Mouse (Mus musculus) lung, adult 18-20 months (tissue): ENCODE measurements at regions not wholly inside any gene's neighbourhood (a gene's known extent, or its start where the extent isn't known, plus 50 kb on each side); places are given as distances from the start of the nearest gene placed in this dataset.
A peak's percentile ranks its signal among the peaks of the same experiment; 100 is the strongest.

Experiments used
- DNase-seq, 2 experiments: peaks; one replicate each; pipeline ENCODE4 v3.0.0; 2022; ENCODE audit warnings: mixed read lengths in 2 of 2

DNA sequence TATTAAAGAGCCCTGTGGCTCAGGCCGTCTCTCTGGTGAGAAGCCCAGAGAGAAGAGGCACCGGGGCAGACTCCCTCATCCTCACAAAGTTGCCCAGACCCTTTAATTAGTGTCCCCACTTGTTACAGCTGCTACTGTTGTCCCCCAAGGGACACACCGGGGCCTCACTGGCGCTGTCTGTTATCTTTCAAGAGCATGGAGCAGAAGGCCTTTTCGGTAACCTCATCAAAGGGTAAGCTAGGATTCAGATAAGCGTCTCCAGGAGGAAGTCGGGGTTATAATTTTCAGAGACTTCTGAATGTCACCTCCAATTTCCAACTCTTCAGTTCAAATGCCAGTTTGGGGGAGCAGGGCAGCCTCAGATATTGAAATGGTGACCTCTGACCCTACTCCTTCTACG, 135.3 kb downstream of the Gm4791 start:
- no peak for DNase-seq

DNA sequence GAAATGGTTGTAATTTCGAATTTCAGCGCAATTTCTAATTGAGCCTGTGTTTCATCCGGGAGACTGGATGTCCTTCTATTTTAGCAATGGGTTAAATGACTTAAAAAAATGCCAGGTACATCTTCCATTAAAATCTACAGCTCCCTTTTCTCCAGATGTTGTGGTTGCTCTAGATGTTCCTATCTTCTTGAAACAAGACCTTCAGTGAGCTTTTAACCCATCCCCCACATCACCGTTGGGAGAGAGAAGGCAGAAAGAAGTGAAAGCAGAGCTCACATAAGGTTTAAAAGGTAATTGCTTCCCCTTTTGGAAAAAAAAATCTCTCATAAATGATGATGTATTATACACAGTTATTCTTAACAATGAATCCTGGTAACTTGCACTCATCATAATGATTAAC, 135.9 kb downstream of the Gm4791 start:
- no peak for DNase-seq

DNA sequence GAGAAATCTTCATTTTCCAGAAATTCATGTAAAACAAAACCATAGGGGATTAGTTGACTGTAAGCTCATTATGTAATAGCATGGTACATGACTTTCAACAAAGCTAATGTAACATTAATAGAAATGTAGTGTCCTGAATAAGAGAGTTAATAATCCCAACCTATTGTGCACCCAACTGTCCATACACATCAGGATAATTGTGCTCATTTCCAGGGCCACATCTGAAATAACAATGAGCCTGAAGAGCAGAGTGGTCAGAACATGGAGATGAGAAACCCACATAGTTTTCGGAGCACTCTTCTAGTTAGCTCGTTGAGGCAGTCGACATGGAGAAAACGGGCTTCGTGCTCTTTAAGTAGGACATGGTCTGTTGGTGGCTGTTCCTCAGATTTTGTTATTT, 138.1 kb downstream of the Gm4791 start:
- no peak for DNase-seq

DNA sequence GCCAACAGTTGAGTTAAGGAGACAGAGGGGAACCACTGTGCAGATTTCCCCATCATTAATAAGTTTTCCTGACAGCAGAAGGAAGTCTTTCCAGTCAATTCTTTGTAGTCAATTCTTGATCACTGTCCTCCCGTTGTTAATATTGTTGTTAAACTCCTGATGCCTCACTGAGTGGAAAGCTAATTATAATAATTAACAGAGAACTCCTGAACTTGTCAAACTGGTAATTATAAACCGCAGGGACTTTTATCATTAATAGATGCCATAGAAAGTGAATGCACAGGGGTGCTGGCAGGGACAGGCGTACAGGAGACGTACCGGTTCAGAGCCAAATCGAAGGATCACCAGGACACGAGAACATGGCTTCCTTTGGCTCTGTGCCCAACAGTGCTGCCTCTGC, 154.9 kb downstream of the Gm4791 start:
- DNase-seq, result no peak

DNA sequence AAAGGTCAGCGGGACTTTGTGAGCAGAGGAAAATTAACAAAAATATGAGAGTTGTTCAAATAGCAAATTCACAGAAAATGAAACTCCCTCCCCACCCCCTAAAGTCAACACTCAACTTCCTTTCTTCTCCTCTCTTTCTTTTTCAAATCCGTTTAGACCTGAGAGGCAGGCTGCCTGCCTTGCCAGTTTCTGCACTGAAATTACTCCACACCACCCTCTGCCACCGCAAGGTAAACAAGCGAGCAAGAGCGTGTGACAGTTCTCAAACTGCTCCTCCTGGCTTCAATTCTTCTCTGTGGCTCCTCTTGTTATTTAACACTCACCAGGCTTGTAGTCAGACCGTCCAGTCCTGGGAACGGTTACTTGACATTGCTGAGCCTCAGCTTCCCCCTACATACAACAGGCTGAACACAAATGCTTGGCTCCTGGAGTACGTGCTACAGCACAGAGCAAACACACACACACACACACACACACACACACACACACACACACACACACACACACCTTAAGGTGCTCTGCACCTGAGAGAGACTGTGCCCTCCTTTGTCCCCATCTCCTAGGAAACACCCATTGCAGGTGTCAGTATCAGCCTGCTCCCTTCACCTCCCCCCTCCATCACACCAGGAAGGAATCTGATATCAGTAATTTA, 167.1 kb downstream of the Gm4791 start:
- DNase-seq, result peak; percentile 33 to 67

DNA sequence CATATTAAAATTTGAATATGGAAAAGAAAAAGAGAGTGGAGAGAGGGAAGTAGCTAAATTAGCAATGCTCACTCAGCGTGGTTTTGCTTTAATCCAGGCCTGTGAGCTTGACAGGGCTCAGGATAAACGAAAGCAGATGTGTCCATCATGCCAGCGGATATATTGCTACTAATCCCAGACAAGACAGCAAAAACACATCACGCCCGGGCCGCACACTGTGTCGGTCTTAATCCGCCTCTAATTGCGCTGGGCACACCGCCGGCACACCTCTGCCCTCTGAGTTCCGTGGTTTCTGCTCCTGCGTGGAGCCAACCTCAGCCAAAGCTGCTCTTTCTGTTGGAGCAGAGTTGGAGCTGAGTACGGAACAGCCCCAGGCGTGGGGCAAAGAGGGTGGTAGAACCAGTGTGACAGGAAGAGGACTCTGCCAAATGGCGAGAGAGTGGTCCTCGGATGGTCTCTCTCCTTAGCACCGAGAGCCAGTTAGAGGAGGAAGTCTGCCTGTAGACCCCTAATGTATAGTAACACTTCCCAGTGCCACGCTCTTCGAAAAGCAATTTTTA, 169.2 kb downstream of the Gm4791 start:
- peak; percentile 19 to 23 for DNase-seq

DNA sequence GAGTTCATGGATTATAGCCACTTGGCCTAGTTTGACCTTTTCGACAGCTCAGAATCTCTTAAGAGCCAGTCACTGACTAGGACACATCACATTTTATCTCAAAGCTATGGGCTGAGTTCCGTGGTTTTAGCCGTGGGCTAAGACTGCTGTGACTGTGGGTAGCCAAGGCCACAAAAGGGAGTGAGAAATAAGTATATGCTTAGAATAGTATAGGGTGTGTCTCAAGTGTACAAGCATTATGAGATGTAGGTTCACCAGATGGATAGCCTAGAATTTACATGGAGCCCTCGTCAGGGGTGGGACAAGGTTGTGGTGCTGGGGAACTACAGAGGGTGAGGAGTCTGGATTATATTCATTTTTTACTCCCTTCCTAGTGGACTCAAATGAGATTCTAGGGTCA, 177.5 kb downstream of the Gm4791 start:
- DNase-seq, result no peak

DNA sequence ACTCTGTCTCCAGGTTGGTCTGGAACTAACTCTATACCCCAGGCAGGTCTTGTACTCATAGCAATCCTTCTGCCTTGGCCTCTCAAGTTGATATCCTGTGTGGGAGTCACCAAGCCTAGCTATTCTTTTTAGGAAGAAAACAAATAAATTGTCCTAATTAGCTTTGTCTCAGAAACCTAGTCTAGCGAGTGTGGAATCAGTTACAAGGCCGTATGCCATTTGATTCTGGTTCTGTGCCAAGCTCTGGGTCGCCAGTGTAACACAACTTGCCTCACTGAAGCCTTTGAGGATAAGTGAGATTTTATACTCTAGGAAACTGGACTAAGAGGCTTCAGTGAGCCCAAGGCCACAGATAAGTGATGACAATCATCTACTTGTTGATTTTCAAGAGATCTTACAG, 219.6 kb downstream of the Gm4791 start:
- DNase-seq, result no peak

DNA sequence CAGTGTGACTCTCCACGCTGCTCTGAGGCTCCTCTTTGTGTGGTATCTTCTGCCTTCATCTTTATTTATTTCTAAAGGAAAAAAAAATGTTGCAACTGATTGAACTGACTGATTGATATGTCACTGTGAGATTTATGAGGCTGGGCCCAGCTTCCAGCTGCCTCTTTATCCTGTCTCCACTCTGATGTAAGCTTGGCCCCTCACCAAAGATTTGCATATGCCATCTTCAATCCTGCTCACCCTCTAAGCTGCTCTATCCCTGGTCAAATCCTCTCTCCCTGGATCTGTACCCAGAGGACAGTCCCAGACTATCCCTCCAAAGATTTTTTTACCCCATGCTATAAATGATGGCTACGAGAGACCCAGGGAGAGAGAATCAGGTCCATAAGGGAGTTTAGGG, 225.0 kb downstream of the Gm4791 start:
- peak in 1 of 2 experiments; percentile 7 for DNase-seq

DNA sequence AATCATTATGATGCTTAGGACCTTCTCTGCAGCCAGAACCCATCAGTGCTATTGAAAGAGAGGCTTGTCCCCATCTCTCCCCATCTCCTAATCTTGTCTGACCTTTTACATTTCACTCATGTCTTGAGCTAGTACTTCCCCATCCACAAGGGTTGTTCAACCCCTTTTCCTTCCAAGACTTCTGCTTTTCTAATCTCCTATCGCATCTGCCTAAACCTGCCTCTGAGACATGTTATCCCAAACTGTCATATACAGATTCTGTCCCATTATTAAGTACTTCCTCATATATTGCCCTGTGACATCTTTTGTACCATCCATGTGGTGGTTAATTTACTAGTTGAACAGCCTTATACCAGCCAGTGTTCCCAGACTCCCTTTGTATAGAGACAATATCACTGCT, 225.7 kb downstream of the Gm4791 start:
- no peak for DNase-seq

DNA sequence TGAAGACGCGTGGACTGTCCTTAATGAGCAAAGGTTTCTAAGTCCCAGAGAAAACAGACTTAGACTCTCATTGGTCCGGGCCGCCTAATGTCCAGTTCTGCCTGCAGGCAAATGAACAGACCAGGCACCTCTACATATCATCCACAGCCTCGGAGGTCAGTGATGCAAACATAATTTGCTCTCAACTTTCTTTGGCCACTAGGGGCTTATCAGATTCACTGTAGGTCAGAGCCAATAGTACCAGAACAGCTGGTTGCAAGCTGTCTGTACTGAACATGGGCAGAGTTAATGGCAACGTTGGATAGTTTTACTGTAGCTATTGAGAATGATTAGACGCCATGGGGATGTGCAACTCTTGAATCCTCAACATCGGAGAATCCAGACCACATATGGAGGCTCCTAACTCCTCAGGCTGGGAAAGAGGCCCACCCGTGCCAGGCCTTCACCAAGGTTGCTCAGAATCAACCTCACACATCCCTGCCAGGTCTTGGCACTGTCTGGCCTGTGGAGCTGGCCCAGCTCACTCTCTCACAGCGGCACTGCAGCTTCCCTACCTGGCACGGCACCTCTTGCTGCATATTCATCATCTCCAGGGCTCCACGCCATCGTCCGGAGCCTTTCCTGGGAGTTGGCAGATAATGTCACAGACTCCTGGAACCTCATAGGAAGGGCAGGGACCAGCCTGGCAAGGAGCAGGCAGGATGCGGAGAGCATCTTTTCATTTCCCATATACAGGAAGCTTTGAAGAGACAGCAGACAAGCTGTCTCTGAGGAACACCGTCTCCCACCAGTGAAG, 228.1 kb downstream of the Gm4791 start:
- DNase-seq, result peak; percentile 23 to 51

DNA sequence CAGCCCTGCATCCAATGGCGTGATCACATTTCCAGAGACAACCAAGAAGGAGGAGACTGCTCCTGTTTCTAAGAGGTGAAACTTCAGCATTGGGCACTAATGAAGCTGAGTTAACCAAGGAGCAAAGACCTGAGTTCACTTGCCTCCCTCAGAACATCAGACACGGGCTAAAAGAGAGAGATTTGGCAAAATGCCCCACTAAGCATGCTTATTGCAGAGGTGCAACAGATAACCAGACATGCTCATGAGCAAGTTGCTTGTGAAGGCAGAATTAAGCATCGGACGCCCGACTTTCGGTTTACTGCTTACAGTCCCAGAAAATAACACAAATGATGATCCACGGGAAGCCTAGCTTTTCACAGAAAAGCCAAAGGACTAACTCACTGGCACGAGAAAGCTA, 228.8 kb downstream of the Gm4791 start:
- no peak for DNase-seq

DNA sequence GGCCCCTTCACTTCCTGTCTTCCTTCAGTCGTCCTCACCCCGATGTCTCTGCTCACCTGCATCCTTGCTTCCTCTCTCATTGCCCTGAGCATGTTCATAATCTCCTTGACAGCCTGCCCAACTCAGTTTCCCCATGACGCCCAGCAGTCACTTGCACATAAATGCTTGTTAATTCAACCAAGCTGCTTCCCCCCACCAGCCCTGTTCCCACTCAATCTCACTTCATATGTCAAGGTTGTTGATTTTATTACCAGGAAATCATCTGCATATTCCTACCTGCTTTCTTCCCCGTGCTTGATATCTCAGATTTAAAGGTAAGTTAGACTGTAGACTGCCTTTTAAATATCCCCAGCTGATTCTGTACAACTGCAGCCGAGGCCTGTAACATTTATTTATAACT, 230.2 kb downstream of the Gm4791 start:
- DNase-seq, result no peak

DNA sequence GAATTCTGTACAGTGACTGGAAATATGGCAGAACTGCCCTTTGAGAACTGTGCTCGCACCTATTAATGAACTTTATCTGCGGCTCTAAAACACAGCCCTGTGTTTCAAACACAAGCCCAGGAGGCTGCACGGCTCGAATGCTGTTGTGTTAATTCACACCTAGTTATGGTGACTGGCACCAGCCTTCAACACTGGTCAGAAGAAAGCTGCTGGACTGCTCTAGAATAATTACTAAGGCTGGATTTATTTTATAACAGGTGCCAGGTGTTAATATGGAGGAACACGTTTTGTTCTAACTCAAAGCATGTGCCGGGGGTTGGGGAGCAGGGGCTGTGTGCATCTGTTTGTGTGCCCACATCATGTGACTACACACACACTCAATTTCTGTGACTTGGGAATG, 230.8 kb downstream of the Gm4791 start:
- no peak for DNase-seq

DNA sequence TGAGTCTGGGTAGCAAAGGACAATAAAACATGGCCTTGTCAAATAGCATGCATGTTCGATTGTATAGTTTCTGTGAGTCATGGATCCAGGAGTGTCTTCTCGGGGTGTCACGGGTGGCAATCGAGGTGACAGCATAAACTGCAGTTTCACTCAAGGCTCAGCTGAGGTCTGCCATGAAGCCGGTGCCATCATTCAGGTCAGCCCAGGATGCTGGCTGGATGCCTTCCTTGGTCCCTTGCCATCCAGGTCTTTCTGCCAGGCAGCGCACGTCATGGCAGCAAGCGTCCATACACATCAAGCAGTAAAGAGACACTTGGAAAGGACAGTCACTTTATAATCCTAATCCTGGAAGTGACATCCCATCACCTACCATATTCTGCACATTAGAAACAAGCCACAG, 242.4 kb downstream of the Gm4791 start:
- DNase-seq, result no peak

DNA sequence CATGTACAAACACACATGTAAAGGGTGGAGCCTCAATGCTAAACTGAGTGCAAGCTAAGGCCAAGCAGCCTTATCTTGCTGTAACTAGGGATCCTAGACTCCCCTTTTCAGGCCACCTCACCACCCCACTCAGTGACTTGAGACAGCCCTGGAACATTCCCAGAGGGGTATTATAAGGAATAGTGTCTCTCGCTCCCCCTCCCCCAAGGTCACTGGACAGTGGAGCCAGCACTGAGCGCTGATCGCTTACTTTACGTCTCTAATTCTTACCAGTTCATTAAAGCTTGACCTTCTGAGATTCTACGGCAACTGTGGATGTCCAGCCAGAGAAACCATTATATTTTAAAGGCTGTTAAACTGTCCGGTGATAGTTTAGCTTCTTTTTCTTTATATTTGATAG, 243.5 kb downstream of the Gm4791 start:
- no peak for DNase-seq

DNA sequence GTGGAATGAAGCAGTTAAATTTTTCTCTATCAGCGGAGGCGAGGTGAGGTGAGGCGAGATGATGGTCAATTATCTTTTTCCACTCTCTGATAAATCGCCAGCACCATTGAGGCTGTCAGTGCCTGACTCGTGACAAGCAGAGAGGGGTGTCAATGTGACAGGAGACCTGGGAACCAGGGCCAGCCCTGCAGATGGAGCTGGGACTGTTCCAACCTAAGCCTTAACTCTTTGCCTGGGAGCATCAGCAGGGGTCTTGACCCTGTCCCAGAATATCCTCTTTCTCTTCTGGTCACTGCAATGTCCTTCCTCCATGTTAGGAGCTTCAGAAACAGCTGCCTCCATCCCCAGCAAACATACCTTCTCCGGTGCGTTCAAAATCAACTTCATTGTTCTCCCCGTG, 244.0 kb downstream of the Gm4791 start:
- no peak for DNase-seq

DNA sequence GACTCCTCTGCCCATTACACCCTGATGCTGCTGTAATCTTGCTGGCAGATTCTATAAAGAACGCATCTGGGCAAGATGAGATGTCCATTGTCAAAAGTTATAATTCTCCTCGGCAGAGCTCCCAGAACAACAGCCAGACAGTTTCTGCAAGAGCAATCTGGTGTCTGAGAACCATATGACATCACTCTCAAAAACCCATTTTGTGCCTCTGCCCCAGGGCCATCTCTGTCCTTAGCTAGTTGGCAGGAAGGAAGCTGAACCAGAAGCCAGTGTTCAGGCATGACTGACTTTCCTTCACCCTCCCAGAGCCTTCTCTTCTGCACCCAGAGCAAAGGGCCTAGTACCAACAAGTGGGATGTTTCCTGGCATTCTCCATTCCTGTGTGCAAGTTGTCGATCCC, 250.5 kb downstream of the Gm4791 start:
- DNase-seq, result no peak

DNA sequence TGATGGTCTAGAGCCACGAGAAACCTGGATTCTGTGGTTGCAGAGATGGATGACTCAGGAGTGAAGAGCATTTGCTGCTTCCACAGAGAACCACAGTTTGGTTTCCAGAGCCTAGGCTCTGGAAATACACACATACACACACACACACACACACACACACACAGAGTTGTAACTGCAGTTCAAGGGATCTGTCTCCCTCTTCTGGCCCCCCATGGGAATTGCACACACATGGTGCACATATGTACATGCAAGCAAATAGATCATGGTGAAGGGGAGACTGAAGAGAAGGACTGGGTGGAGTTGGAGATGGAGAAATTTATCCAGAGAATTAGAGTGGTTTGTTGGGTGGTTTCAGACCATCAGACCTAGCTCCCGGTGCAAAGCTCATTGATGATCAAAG, 252.6 kb downstream of the Gm4791 start:
- no peak for DNase-seq

DNA sequence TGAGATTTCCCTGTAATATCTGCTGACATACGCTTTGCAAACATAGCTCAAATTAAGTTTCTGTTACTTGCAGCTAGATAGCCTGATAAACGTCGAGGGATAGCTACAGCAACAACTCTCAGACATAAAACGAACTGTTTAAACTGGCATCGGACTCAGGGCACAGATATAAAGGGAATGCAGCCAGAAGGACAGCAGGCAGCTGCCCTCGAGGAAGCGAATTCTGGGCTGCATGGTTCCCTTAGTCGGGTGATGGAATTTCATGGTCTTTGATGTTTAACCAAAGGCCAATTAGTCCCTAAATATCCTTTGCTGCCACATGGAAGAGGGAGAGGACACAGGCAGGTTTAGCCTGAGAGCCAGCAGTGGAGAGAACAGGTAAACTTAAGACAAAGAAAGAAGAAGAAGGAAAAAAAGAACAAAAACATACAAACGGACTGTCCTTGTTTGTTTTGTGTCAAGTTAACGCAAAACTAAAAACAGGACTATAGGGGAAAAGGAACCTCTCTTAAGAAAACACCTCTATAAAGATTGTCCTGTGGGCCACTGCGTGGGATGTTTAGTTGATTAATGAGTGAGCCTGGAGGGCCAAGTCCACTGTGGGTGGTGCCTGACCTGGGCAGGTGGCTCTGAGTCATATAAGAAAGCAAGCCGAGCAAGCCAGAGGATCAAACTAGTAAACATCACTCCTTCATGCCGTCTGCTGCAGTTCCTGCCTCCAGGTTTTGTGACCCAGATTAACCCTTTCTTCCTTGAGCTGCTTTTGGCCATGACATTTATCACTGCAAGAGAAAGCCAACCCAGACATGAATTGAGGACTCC, 255.5 kb downstream of the Gm4791 start:
- no peak for DNase-seq

DNA sequence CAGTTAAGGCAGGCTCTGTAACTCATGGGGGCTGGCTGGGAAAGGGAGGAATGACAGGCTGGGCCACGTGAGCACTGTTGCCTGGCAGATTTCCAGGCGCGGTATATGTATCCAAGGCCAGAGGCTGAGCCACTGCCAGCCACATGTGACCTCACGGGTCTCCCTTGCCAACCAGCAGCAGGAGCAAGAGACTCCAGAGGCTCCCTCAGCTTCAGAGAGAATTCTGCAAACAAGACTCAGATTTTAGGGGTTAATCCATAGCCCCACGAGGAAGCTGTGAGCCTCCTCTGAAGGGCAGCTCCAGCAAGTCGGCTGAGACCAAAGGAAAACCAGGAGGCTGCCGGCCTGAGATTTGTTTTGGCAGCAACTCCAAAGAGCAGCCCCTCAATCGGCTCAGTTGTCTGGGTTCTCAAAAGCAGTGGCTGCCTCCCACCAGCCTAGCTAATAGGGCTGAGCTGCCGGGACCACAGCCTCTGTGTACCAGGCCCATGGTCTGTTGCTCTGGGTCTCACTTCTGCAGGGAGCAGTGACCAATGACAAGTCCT, 264.0 kb upstream of the Cadm1 start:
- DNase-seq, result peak; percentile 45 to 56

DNA sequence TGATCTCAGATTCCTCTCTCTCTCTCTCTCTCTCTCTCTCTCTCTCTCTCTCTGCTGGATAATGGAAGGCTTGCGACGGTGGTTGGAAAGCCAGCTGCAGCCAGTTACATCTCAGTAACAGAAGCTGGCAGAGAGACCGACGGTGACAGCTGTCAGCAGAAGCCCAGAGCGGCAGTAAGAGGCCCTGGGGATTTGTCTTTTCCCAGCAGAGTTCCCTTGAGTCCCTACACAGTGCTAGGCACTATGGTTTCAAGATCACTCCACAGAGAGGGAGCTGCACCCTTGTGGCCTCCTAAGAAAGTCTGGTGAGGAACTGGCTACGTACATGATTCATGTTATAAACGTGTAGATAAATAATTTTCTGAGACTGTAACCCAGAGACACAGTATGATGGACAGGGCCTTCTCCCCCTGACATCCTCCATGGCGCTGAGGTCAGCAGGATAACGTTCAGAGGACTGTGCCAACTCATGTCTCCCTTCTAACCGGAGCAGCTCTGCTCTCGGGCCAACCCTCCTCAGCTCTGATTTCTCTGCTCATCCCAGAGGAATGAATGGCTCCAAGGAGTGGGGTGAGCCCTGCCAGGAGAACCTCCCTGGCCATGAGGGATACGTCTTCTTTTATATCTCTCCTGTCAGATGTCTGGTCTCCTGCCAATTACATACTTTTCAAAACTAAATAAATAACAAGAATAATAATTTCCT, 253.5 kb upstream of the Cadm1 start:
- DNase-seq, result peak; percentile 12 to 21

DNA sequence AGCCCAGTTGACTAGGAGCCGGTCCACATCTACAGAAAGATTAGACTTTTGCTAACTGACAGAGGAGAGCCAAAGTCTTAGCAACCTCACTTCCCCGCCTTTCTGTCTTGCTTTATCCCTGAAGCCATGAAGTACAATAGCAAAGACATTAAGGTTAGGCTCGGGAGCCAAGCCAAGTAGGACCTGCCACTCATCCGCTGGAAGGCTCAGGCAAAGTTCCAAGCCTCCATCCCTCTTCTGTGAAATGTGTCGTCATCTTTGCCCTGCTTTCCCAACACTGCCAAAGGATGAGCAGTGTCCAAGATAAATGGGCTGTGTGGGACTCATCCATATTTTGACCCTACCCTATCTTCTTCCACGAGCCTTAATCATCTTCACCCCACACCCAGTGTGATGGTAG, 250.6 kb upstream of the Cadm1 start:
- DNase-seq, result no peak
